Mouse (Mus musculus) erythroblast, embryonic 14.5 days (primary cell): ENCODE measurements around the gene Olfr1499. TPM values are rescaled to one million over a fixed set of nuclear protein-coding genes. Genes with fewer than 3 reads are reported as not detected.
"Not testable (repeated sequence)": the region's sequence is repeated elsewhere in the genome, so short reads cannot be mapped to it uniquely, and the experiment has no call there.

Source experiments
- H3K27me3 ChIP-seq: 2 replicates; pipeline ENCODE4 v1.6.1; 2012; ENCODE audit warnings: inconsistent platforms; ENCODE audit not compliant: control insufficient read depth
- H3K36me3 ChIP-seq: 2 replicates; pipeline ENCODE4 v1.6.1; 2012; ENCODE audit warnings: mild to moderate bottlenecking, inconsistent platforms; ENCODE audit not compliant: control insufficient read depth
- H3K4me1 ChIP-seq: 2 replicates; pipeline ENCODE4 v1.6.1; 2012; ENCODE audit warnings: inconsistent platforms; ENCODE audit not compliant: control insufficient read depth
- H3K4me3 ChIP-seq: replicated peaks from 2 replicates; pipeline ENCODE3; 2012; ENCODE audit warnings: moderate library complexity, mild to moderate bottlenecking, inconsistent platforms
- H3K9me3 ChIP-seq: 2 replicates; pipeline ENCODE4 v1.6.1; 2012; ENCODE audit warnings: low read length, inconsistent platforms, mixed read lengths; ENCODE audit not compliant: control insufficient read depth
- GATA1 ChIP-seq: IDR thresholded peaks from 2 replicates; pipeline ENCODE4 v1.6.1; 2012; ENCODE audit warnings: low read length, inconsistent platforms, mixed read lengths
- TAL1 ChIP-seq: IDR thresholded peaks from 3 replicates; pipeline ENCODE4 v1.6.1; 2012; ENCODE audit warnings: low read length, inconsistent platforms, mixed read lengths
- polyA plus RNA-seq: library from polyadenylated mRNA; stranded (reverse); fragments of >175 nt; gene quantifications from 2 replicates; pipeline ENCODE4 v1.2.3, GENCODE M21; 2012

Gene Olfr1499
- polyA plus RNA-seq, result not detected in 2 replicates

GRCm38 (mm10) chr19:13819347-13819746, at the start of gene Olfr1499:
TSS of gene Olfr1499 (minus strand) at chr19:13819447.
- Histone ChIP-seq H3K27me3 (no peaks in the 10 kb centered on the region), H3K4me1 (no peaks in the 10 kb centered on the region), H3K4me3 (no peak within 1 kb of the TSS), H3K36me3 (no peaks in the 10 kb centered on the region), H3K9me3 (no peaks in the 10 kb centered on the region)
- TF ChIP-seq TAL1 (no peak), GATA1 (no peak)

- Histone ChIP-seq H3K9me3 (no peaks in the 10 kb centered on the region), H3K27me3 (no peaks in the 10 kb centered on the region), H3K36me3 (no peaks in the 10 kb centered on the region), H3K4me3 (no peak within 1 kb of the TSS), H3K4me1 (no peaks in the 10 kb centered on the region)
- no peak for TF ChIP-seq TAL1
- TF ChIP-seq GATA1, result no peak
Observed at GRCm38 (mm10) chr19:13861495-13861894, 42.2 kb upstream of the Olfr1499 start, which contains the start of gene Olfr1502. TSS of gene Olfr1502 (plus strand) at chr19:13861795.

GRCm38 (mm10) chr19:13850592-13850991, 31.3 kb upstream of the Olfr1499 start, which contains the start of gene Olfr1501:
TSS of gene Olfr1501 (minus strand) at chr19:13850692.
- not testable (repeated sequence) for H3K27me3 ChIP-seq, H3K4me1 ChIP-seq, H3K36me3 ChIP-seq, H3K4me3 ChIP-seq, H3K9me3 ChIP-seq

- Histone ChIP-seq H3K27me3 (no peaks in the 10 kb centered on the region), H3K9me3 (no peaks in the 10 kb centered on the region), H3K36me3 (no peaks in the 10 kb centered on the region), H3K4me3 (no peak within 1 kb of the TSS), H3K4me1 (no peaks in the 10 kb centered on the region)
- TF ChIP-seq GATA1, result no peak
- TF ChIP-seq TAL1, result no peak
Observed at GRCm38 (mm10) chr19:13830388-13830787, 11.1 kb upstream of the Olfr1499 start, which contains the start of gene Olfr1500. TSS of gene Olfr1500 (minus strand) at chr19:13830488.

- Histone ChIP-seq H3K9me3 (no peaks in the 10 kb centered on the region), H3K27me3 (no peaks in the 10 kb centered on the region), H3K36me3 (no peaks in the 10 kb centered on the region), H3K4me1 (no peaks in the 10 kb centered on the region), H3K4me3 (no peak overlapping the region)
- TF ChIP-seq GATA1, result no peak
- TF ChIP-seq TAL1, result no peak
Observed at GRCm38 (mm10) chr19:13828447-13828846, 9.2 kb upstream of the Olfr1499 start.

GRCm38 (mm10) chr19:13820847-13821246, 1.6 kb upstream of the Olfr1499 start:
- Histone ChIP-seq H3K36me3 (no peaks in the 10 kb centered on the region), H3K4me3 (no peak overlapping the region), H3K27me3 (no peaks in the 10 kb centered on the region), H3K4me1 (no peaks in the 10 kb centered on the region), H3K9me3 (no peaks in the 10 kb centered on the region)
- TF ChIP-seq GATA1 (no peak), TAL1 (no peak)

GRCm38 (mm10) chr19:13818827-13819226, 420 bp downstream of the Olfr1499 start:
- TF ChIP-seq GATA1 (no peak), TAL1 (no peak)
- no peaks in the 10 kb centered on the region for H3K4me1 ChIP-seq
- H3K4me3 ChIP-seq, result no peak overlapping the region
- H3K9me3 ChIP-seq, result no peaks in the 10 kb centered on the region
- H3K27me3 ChIP-seq, result no peaks in the 10 kb centered on the region
- no peaks in the 10 kb centered on the region for H3K36me3 ChIP-seq

GRCm38 (mm10) chr19:13812823-13813222, 6.4 kb downstream of the Olfr1499 start:
- Histone ChIP-seq H3K4me3 (no peak overlapping the region), H3K36me3 (no peaks in the 10 kb centered on the region), H3K4me1 (no peaks in the 10 kb centered on the region), H3K9me3 (no peaks in the 10 kb centered on the region), H3K27me3 (no peaks in the 10 kb centered on the region)
- TF ChIP-seq GATA1 (no peak), TAL1 (no peak)

GRCm38 (mm10) chr19:13805486-13805885, 13.8 kb downstream of the Olfr1499 start:
- not testable (repeated sequence) for H3K9me3 ChIP-seq, H3K36me3 ChIP-seq, H3K4me1 ChIP-seq, H3K4me3 ChIP-seq, H3K27me3 ChIP-seq

GRCm38 (mm10) chr19:13798102-13798501, 21.1 kb downstream of the Olfr1499 start, which contains the start of gene Olfr1497:
TSS of gene Olfr1497 (minus strand) at chr19:13798202.
- TF ChIP-seq TAL1 (no peak), GATA1 (no peak)
- Histone ChIP-seq H3K4me1 (no peaks in the 10 kb centered on the region), H3K9me3 (peaks cover 2% of the 10 kb centered on the region; the same call in 1 of the 2 replicates), H3K36me3 (no peaks in the 10 kb centered on the region), H3K4me3 (no peak within 1 kb of the TSS), H3K27me3 (no peaks in the 10 kb centered on the region)
